Mouse (Mus musculus) neural tube, embryonic 10.5 days (tissue): ENCODE results near the gene Lzts3.
"Not testable (repeated sequence)": the region's sequence is repeated elsewhere in the genome, so short reads cannot be mapped to it uniquely, and the experiment has no call there.

Source experiments
- DNase-seq: peaks from one replicate; pipeline ENCODE4 v3.0.0-alpha.2; 2017; ENCODE audit warnings: low spot score; ENCODE audit errors: extremely low spot score

The Lzts3 gene

DNA sequence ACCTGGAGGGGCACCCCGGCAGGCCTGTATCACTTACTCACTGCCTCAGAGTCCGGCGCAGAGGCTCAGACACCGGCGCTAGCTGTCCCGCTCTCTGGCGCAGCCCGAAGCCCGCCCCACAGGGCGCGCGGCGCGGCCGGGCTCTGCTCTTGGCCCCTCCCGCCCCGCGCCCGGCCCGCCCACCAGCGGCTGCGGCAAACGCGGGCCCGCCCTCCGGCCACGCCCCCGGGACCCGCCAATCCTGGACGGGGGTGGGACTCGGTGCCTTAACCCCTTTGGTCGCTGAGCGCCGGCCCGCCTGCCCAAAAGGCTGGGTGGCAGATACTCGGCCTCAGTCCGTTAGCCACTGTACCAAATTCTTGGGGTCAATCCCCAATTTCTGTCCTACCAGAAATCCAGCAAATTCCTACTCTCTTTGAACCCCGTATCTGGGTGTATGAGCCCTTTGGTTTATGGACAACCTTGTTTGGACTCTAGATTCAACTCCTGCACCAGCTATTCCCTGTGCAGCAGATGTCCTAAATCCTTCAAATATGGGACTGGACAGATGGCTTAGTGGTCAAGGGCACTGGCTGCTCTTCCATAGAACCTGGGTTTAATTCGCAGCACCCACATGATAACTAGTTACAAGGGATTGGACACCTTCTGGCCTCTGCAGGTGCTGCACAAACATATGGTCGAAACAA lies at the start of gene Lzts3:
Gene Lzts3 (minus strand): TSS at position 120 of the 686 bp plus-strand sequence.
- DNase-seq, result peak; percentile 93

DNA sequence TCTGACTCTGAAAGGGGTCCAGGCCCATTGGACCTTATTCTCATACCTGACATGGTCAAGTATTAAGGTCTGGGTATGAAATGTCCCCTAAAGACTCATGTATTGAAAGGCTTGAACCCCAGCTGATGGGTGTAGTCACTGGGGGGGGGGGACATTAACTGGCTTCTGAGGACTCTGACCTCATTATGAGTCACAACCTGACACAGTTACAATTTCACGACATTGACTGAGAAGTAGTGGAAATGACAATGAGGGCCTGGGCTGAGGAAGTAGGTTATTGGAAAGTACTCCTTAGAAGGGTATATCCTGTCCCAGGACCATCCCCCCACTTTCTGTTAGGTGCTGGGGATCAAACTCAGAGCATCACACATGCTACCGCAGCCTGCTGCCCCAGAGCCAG lies 46.4 kb upstream of the Lzts3 start:
- DNase-seq, result no peak

DNA sequence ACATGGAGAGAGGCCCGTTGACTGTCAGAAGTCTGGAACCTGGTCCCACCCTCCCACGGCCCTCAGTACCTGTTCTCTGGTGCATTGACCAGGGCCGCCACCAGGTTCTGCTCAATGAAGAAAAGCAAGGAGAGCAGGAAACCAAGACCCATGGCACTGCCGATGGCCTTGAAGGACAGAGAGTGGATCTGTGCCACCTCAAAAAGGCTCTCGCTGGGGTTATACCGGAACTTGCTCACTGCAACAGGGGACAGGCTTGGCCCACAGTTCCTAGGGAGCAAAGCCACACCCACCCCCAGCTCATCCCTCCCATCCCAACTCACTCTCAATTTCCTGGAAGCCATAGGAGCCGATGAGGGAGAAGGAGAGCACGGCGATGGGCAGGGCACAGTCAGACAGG lies 42.8 kb upstream of the Lzts3 start:
- no peak for DNase-seq

DNA sequence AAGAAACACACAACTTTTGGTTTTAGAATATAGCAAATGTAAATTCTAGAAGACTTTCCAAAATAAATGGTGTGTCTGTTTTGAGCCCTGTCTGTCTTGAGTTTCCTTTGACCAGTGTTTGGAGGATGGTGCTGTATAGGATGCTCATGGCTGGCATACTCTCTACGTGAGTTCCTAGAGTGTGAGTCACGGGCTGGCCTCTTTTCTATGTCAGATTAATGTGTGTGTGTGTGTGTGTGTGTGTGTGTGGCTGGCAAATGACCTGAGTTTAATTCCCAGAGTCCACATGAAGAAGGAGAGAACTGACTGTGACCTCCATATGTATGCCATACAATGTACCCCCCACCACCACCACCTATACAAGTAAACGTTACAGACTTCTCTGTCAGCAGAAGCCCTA lies 38.9 kb upstream of the Lzts3 start:
- DNase-seq, result no peak

DNA sequence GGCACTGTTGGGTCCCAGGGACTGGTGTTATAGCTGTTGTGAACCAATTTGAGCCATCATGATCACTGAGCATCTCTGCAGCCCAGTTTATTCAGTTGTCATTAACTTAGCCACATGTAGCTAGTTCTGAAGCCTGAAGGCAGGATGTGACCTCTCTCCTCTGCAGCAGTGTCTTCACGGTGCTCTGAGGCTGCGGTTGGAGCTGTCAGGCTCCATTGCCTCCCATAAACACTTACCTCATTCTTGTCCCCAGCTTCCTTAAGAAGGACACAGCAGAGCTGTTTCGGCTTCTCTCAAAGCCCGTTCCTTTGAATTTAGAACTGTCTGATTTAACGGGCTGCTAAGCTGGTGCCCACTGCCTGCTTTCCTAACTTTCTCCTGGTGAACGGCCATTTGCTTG lies 37.3 kb upstream of the Lzts3 start:
- DNase-seq, result no peak

DNA sequence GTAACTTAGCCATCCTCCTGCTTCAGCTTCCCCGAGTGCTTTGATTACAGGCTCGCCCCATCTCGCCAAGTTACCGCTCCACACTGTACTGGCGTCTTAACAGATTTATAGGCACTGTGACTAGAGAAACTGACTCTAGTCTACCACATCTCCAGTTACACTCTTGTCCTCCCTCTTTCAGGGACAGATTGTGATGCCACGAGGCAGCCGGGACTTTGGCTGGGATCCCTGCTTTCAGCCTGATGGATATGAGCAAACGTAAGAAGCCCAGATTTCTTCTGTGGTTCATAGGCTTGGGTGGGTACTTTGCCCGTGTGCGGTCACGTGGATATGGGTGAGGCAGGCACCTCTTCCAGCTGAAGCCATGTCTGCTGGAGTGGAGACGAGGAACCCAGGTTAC lies 36.6 kb upstream of the Lzts3 start:
- no peak for DNase-seq

DNA sequence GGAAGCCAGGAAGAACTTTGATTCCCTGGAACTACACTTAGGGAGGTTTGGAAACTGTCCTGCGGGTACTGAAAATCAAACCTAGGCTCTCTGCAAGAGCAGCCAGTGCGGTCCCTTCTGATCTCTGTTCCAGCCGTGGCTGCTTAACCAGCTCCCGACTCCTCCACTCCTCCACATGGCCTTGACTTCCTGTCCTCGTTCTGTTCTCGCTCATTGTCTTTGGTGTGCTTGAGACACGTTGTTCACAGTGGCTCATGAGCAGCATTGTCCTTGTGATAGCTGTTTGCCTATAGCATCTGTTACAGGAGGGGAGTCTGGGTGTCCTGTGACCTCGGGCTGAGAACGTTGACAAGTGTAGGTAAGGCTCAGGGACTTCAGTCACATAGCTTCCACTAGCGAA lies 34.6 kb upstream of the Lzts3 start:
- no peak for DNase-seq

DNA sequence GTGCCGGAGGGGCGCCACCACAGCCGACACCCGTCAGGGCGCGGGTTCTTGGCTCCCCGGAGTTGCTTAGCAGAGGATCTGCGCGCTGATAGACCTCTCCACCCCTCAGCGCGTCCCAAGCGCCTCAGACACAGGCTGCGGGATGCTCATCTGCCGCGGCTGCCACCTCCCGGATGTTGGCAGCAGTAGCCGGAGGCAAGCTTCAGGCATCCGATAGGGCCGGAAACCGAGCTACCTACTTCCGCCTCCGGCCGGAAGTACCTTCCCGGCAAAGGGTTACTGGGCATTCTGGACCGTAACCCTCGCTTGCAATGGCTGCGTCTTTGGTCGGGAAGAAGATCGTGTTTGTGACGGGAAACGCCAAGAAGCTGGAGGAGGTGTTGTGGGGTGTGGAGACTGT lies 25.0 kb upstream of the Lzts3 start, which contains the start of gene Itpa:
Gene Itpa (plus strand): TSS at position 52 of the 400 bp plus-strand sequence.
- DNase-seq, result peak; percentile 87

DNA sequence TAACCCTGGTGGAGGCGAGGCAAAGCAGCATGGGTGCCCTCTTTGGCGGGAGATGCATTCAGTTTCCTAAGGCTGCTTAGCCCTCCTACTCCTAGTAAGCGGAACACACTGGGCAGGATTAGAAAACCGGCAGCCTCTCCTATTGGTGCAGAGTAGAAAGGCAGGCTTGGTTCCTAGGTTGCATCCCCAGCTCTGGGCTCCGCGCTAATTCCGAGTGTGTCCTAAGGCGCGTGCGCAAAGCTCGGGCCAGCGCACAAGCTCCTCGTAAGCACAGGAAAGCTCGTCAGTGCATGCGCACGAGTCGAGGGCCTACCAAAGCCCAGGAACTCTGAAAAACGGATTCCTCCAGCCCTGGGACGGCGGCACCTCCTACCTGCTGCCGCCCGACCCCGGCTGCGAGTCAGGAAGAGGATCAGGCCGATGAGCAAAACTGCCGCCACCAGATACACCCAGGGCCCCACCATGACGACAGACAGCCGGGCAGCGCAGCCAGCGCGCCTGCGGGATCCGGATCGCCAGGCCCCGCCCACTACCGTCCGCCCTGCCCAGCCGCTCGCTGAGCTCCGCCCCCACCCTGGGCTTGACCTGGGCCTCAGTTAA lies 21.6 kb upstream of the Lzts3 start, which contains the start of gene Ddrgk1:
Gene Ddrgk1 (minus strand): TSS at position 558 of the 600 bp plus-strand sequence.
- DNase-seq, result peak; percentile 92

DNA sequence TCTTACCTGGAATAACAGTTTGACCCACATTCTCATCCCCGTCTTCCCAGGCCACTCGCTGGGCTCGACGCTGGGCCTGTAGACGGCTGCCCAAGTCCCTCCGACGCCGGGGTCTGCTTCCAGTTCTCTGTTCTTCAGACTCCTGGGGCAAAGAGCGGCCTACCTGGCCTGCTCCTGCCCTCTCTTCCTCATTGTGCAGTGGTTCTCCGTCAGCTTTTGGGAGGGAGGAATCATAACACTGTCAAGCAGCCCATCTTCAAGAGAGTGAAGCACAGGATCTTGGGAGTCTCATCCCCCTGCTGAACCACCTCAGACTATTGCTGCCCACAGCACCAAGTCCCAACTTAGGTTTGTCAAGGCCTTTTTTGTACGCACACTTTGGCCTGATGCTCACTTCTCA lies 20.7 kb upstream of the Lzts3 start:
- no peak for DNase-seq

DNA sequence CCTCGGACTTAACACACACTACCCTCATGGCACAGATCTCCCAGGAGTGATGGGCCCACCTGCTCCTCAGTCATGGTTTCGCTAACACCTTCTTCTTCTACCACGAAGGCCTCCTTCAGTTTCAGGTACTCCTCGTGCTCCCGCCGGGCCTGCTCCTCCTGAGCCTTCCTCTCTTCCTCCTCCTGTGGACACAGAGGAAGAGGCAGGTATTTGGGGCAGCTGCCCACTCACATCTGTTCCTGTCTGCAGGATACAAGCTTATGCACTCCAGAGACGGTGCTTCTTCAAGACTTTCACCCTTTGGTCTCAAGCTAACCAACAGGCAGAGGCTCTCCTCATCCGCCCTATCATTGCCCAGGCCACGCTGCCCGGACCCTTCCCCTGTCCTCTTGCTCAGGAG lies 15.9 kb upstream of the Lzts3 start:
- DNase-seq, result no peak

DNA sequence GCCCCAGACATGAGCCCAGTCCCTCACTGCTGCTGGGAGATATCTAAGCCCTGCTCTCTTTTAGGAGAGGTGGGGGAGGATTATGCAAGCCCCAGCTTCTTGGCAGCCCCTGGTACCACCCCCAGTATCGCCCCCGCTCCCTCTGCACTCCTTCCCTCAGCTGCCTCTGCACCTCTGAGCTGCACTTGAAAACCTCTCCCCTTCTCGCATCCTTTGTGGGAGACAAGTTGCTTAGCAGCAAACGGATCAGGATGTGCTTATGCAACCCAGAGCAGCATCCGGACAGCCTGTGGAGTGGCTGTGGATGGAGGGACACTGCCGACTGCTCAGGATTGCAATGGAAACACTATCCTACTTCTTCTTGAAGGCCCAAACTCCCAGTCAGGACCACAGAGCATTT lies 14.9 kb upstream of the Lzts3 start:
- no peak for DNase-seq

DNA sequence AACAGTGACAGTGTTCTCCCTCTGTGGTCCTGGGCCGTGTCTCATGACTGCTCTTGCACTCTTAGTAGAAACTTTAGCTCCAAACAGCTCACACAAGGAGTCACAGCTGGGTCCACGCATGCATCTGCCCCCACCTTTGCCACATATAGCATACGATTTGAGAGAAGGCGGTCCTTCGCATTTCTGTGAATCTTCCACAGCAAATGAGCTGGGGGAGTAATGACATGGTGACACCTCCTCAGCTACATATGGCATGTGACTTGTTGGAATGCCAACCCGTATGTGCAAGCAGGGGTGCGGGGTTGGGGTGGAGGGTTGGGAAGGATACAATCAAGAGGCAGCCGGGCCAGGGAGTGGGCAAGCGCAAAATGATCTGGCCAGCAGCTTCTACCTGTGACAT lies 13.9 kb upstream of the Lzts3 start:
- no peak for DNase-seq

DNA sequence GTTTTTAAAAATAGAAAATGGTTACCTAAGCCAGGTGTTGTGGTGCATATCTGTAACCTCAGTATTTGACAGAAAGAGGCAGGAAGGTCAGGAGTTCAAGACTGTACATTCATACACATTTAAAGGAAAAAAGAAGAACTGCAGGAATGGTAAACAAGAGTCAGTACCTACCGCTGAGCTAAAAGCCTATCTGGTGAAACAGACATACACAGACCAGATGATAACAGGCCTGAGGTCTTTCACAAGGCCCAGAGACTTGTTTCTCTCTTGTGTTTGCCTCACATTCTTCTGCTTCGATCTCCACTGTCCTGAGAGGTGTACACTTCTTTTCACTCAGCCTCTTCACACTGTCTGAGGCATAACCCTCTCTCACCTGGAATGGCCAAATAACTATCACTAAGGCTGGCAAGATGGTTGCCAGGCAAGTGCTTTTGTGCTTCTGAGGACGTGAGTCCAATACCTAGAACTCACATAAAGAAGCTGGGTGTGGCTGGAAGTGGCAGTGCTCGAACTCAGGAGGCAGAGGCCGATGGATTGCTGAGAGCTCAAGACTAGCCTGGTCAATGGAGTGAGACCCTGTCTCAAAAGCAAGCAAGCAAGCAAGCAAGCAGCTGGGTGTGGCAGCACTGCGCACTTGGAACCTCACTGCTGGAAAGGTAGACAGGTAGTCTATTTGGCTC lies 13.2 kb upstream of the Lzts3 start:
- DNase-seq, result no peak

DNA sequence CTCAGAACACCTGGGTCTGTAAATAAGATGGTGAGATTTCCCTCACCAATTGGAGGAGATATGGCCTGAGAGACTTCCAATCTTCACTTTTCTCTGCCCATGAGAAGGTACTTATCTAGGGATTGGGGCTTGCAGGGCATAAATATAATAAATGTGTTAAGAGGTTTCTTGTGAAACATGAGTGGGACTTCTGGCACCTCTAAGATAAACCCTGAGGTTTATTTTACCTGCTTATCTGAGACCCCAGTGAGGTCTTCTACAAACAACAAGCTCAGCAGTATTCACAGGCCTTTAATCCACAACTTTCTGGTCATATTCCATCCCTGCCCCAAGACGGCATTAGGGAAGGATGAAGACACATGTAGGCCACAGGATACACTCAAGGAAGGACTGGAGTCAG lies 11.2 kb upstream of the Lzts3 start:
- no peak for DNase-seq

DNA sequence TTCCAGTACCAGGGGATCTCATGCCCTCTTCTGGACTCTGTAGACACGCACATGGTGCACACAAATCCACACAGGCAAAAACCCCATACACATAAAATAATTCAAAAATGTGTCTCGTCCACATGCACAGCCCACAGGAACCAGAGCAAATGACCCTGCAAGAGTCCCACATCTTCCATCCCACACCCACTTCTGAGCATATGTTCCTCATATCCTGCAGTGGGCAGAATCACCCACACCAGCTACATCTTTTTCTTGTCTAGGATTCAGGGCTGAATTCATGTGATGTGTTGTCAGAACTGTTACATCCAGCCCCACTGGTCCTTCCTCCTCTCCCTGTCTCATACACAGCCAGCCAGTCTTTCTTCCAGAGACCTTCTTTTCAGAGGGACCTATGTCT lies 10.7 kb upstream of the Lzts3 start:
- DNase-seq, result no peak

DNA sequence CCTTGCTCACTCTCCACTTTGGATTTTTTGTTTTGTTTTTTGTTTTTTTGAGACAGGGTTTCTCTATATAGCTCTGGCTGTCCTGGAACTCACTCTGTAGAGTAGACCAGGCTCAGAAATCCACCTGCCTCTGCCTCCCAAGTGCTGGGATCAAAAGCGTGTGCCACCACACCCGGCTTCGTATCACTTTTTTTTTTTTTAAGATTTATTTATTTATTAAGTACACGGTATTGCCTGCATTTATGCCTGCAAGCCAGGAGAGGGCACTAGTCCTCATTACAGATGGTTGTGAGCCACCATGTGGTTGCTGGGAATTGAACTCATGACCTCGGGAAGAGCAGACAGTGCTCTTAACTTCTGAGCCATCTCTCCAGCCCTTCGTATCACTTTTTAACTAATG lies 6.4 kb upstream of the Lzts3 start:
- not testable (repeated sequence) for DNase-seq

DNA sequence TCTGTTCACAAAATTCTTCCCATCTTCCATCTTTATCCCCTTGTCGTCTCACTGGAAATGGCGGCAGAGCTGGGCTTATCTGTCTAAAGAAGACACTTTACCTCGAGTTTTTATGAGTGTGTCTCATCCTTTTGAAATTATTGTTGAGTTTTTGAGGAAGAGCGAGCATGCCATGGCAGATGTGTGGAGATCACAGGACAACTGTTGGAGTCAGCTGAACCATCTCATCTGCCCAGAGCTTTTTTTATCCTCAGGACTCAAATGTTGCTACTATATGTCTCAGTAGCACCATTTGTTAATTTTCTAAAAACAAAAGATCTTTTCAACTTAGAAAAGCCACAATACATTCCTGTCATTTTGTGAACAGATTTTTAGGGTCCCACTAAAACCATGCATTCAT lies 2.6 kb upstream of the Lzts3 start:
- DNase-seq, result no peak

DNA sequence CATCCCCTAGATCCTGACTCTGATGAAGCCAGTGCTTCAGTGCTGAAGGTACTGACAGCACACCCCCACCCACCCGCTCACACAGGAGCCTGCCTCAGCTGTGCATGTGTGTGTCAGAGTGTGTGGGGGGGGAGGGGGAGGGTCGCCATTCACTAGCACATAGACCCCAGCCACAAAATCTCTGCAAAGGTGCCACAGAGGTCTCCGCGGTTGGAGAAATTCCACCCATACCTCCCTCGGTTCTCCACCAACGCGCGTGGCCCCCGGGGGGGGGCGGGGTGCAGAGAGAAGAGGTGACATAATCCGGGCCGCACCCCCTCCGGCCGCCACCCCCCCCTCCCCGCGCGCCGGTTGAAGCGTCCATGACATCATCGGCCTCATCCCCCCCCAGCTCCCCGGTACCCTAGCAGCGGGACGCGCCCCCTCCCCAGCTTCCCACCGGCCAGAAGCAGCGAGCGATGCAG lies 374 bp downstream of the Lzts3 start:
- DNase-seq, result peak; percentile 32

DNA sequence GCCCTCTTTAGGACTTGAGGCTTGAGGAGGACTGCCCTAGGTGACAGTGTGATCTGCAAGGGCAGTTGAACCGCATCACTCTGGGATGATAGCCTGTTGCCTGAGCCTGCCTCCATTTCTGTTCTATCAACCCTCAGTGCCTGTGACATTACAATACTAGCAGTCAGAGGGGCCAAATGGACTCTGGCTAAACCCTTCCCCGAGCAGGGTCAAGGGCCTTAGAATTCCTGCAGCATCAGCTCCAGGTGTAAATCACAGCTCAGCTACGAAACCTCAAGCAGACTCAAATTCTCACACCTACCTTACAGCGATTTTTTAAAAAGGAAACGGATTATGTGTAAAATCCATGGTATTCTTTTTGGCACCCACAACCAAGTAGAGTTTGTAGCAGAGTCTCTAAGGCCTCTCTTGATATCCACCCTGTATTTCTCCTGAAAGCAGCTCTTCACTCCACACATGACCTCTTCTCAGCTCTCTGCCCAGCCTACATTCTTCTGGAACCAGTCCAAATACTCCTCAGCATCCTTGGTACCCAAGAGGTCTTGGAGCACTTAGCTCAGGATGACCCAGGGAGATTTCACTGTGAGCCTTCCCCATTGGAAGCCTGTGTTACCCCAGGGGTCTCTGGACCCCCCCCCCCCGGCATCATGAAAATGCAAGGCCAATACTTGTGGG lies 1.1 kb downstream of the Lzts3 start:
- DNase-seq, result no peak

DNA sequence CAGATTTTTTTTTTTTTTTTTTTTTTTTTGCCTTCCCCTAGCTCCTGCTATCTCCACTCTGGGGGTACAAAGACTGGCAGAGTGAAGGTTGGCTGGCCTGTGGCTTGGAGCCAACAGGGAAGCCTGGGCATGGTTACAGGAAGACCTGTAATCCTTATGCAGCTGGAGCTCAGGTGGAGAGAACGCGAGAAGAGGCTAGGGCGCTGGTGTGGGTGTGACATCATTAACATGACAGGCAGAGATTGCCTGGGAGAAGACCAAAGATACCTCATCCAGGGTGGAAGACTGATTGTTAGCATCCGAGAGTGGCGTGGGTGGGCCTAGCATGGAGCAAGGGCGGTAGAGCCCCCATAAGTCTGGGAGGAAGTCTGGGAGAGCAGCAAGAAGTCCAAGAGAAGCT lies 3.3 kb downstream of the Lzts3 start:
- DNase-seq, result no peak

DNA sequence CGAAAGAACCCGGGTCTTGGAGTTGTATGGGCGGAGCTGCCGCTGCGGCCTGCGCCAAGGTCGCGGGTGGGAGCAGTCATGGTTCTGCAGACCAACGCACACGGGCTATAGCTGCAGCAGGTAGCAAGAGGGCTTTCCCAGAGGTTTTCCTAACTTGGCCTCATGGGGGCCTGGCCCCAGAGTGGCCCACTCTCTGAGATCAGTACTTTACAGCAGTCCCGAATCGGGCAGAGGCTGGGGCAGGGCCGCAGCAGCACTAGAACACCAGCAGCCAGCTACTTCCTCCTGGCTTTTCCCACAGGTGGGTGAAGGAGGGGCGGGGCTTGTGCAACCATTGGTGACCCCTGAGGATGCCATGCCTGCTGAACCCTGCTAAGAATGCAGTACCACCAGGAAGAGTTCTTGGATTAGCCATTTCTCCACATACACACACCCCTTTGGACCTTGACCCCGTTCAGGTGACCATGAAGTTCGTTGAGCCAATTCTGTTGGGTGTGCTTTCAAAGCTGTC lies 4.4 kb downstream of the Lzts3 start:
- DNase-seq, result no peak
